Mouse (Mus musculus) left cerebral cortex, postnatal 10 days (tissue): Measurements from ENCODE around the gene Nicn1. TPM values are rescaled to one million over a fixed set of nuclear protein-coding genes. Genes with fewer than 3 reads are reported as not detected.

ENCODE experiments used
- total RNA-seq, 2 experiments: library from RNA; stranded (reverse); gene quantifications; 2 replicates each; pipeline ENCODE4 v1.2.3; 2021

Gene Nicn1
- total RNA-seq, 2 experiments from 2014 or later = 118 to 122 TPM

Other genes with a start within 250 kb of the Nicn1 start
- gene Gmppb, start 241.2 kb upstream of the Nicn1 start, total RNA-seq = 10 to 100 TPM; 16.8 to 18.7 TPM
- gene Amigo3, start 237.3 kb upstream of the Nicn1 start, total RNA-seq = 1 to 10 TPM; 1.8 to 2.0 TPM
- gene Mst1, start 210.0 kb upstream of the Nicn1 start, total RNA-seq = not detected
- 10 to 100 TPM; 91.1 to 94.2 TPM for gene Rnf123, start 207.1 kb upstream of the Nicn1 start, total RNA-seq
- gene Apeh, start 195.8 kb upstream of the Nicn1 start, total RNA-seq = 10 to 100 TPM; 30.7 to 41.3 TPM
- 100 to 1,000 TPM; 139 to 142 TPM for gene Bsn, start 100.0 kb upstream of the Nicn1 start, total RNA-seq
- gene Dag1, start 26.5 kb upstream of the Nicn1 start, total RNA-seq = 100 to 1,000 TPM; 131 to 135 TPM
- gene Amt, start 6.4 kb downstream of the Nicn1 start, total RNA-seq = 10 to 100 TPM; 22.5 to 23.5 TPM
- gene Rhoa, start 15.7 kb downstream of the Nicn1 start, total RNA-seq = 100 to 1,000 TPM; 209 to 216 TPM
- 10 to 100 TPM; 58.0 to 59.3 TPM for gene Tcta, start 15.7 kb downstream of the Nicn1 start, total RNA-seq
- 10 to 100 TPM; 91.2 to 92.6 TPM for gene Gpx1, start 48.5 kb downstream of the Nicn1 start, total RNA-seq
- 100 to 1,000 TPM; 122 to 125 TPM for gene Usp4, start 57.4 kb downstream of the Nicn1 start, total RNA-seq
- gene 1700102P08Rik, start 102.4 kb downstream of the Nicn1 start, total RNA-seq = 1 to 10 TPM; 1.4 to 2.1 TPM
- gene Ccdc36, start 138.1 kb downstream of the Nicn1 start, total RNA-seq = under 1 TPM; 0.19 to 0.26 TPM
- not detected for gene BC048562, start 146.1 kb downstream of the Nicn1 start, total RNA-seq
- gene Ccdc71, start 170.1 kb downstream of the Nicn1 start, total RNA-seq = 10 to 100 TPM; 38.7 to 39.6 TPM
- gene Klhdc8b, start 171.2 kb downstream of the Nicn1 start, total RNA-seq = 10 to 100 TPM; 32.5 to 35.9 TPM
- 10 to 100 TPM; 29.6 to 34.2 TPM for gene Lamb2, start 189.3 kb downstream of the Nicn1 start, total RNA-seq
- gene Usp19, start 200.2 kb downstream of the Nicn1 start, total RNA-seq = 100 to 1,000 TPM; 104 to 114 TPM
- 10 to 100 TPM; 82.9 to 91.8 TPM for gene Qars, start 217.3 kb downstream of the Nicn1 start, total RNA-seq
- 100 to 1,000 TPM; 125 to 131 TPM for gene Qrich1, start 226.4 kb downstream of the Nicn1 start, total RNA-seq